Mouse (Mus musculus): ENCODE measurements around the gene Cd300lb. TPM values are rescaled to one million over a fixed set of nuclear protein-coding genes. Genes with fewer than 3 reads are reported as not detected.

Cd300lb gene
- total RNA-seq (2012; rRNA removed), result not detected in 2 replicates
- not detected in 2 replicates for total RNA-seq (2014; rRNA removed)
- polyA plus RNA-seq (2012; ENCODE audit: insufficient read length, low read depth), result not detected in 2 replicates

GRCm38 (mm10) chr11:114934144-114934543, at the start of gene Cd300lb:
Gene Cd300lb, minus strand, starts transcription at chr11:114934386.
- TF ChIP-seq RCOR1 (conservative IDR thresholded peaks at IDR 0.05; ENCODE audit: low read depth, low read length) (no peak), PAX5 (IDR thresholded peaks at IDR 0.05; ENCODE audit: low read length) (no peak), CTCF (conservative IDR thresholded peaks at IDR 0.05 in 1 of 2, IDR thresholded peaks at IDR 0.05 in 1 of 2; ENCODE audit: low read depth in 2 of 2, low read length in 2 of 2) (no peak), ETS1 (conservative IDR thresholded peaks at IDR 0.05; ENCODE audit: low read depth, low read length) (no peak), MAX (IDR thresholded peaks at IDR 0.05; ENCODE audit: low read length) (no peak), ZC3H11A (IDR thresholded peaks at IDR 0.05; ENCODE audit: low read depth, low read length) (no peak), JUN (IDR thresholded peaks at IDR 0.05; ENCODE audit: insufficient read depth, low read depth, low read length) (no peak), CHD2 (IDR thresholded peaks at IDR 0.05; ENCODE audit: low read length) (no peak), KAT2A (IDR thresholded peaks at IDR 0.05; ENCODE audit: insufficient replicate concordance, low read length) (no peak), USF2 (conservative IDR thresholded peaks at IDR 0.05; ENCODE audit: low read depth, low read length) (no peak), ZMIZ1 (IDR thresholded peaks at IDR 0.05; ENCODE audit: low read depth, low read length) (no peak), NRF1 (IDR thresholded peaks at IDR 0.05; ENCODE audit: low read depth, low read length) (no peak), POLR2A (IDR thresholded peaks at IDR 0.05; ENCODE audit: low read depth, low read length) (no peak), MXI1 (IDR thresholded peaks at IDR 0.05; ENCODE audit: low read depth, low read length) (no peak), MAZ (IDR thresholded peaks at IDR 0.05; ENCODE audit: low read depth, low read length) (no peak), CHD1 (IDR thresholded peaks at IDR 0.05; ENCODE audit: low read depth, low read length) (no peak), SIN3A (IDR thresholded peaks at IDR 0.05; ENCODE audit: low read length) (no peak), MAFK (IDR thresholded peaks at IDR 0.05; ENCODE audit: insufficient replicate concordance, low read length) (no peak)
- Histone ChIP-seq H3K4me3 (replicated peaks in 1 of 3; ENCODE audit: low read depth in 2 of 3, low read length in 2 of 3, poor library complexity in 1 of 3) (no peak within 1 kb of the TSS), H3K79me2 (replicated peaks; ENCODE audit: control insufficient read depth, extremely low read depth, insufficient read depth, poor library complexity, severe bottlenecking) (no peaks in the 10 kb centered on the region), H3K36me3 (replicated peaks in 1 of 2; ENCODE audit: control insufficient read depth in 1 of 2, insufficient read depth in 1 of 2, low read length in 1 of 2) (no peaks in the 10 kb centered on the region), H3K27me3 (replicated peaks) (peaks cover 73% of the 10 kb centered on the region), H3K9me3 (replicated peaks; ENCODE audit: low read length) (peaks cover 4% of the 10 kb centered on the region), H3K4me2 (ENCODE audit: insufficient read depth, low read depth, poor library complexity, severe bottlenecking) (no peak within 1 kb of the TSS), H3K9ac (ENCODE audit: insufficient read depth, low read depth) (no peak within 1 kb of the TSS), H3K27ac (ENCODE audit: insufficient read depth, low read depth) (no peak within 1 kb of the TSS), H3K4me1 (ENCODE audit: control insufficient read depth in 1 of 2, insufficient read depth in 2 of 2) (no peaks in the 10 kb centered on the region)
- in situ Hi-C loops (cut with MboI; ENCODE audit: low pct_ligation_motif_present, low pct_unique_long_range_greater_than_20kb, low sequenced_read_pairs), result no loop called here
- no peak for DNase-seq (ENCODE audit: extremely low read depth)
- dilution Hi-C loops (cut with MboI; ENCODE audit: extremely low pct_ligation_motif_present, extremely low pct_unique_long_range_greater_than_20kb, low sequenced_read_pairs), result no loop called here

GRCm38 (mm10) chr11:114981866-114982265, 47.7 kb upstream of the Cd300lb start:
- Histone ChIP-seq H3K9me3 (replicated peaks; ENCODE audit: low read length) (peaks cover 15% of the 10 kb centered on the region), H3K4me1 (ENCODE audit: control insufficient read depth in 1 of 2, insufficient read depth in 2 of 2) (no peaks in the 10 kb centered on the region), H3K27me3 (replicated peaks) (peaks cover 48% of the 10 kb centered on the region), H3K4me3 (replicated peaks in 1 of 3; ENCODE audit: low read depth in 2 of 3, low read length in 2 of 3, poor library complexity in 1 of 3) (no peak overlapping the region), H3K9ac (ENCODE audit: insufficient read depth, low read depth) (no peak overlapping the region), H3K4me2 (ENCODE audit: insufficient read depth, low read depth, poor library complexity, severe bottlenecking) (no peak overlapping the region), H3K36me3 (replicated peaks in 1 of 2; ENCODE audit: control insufficient read depth in 1 of 2, insufficient read depth in 1 of 2, low read length in 1 of 2) (no peaks in the 10 kb centered on the region), H3K27ac (ENCODE audit: insufficient read depth, low read depth) (no peak overlapping the region), H3K79me2 (replicated peaks; ENCODE audit: control insufficient read depth, extremely low read depth, insufficient read depth, poor library complexity, severe bottlenecking) (no peaks in the 10 kb centered on the region)
- in situ Hi-C loops (cut with MboI; ENCODE audit: low pct_ligation_motif_present, low pct_unique_long_range_greater_than_20kb, low sequenced_read_pairs), result no loop called here
- DNase-seq (ENCODE audit: extremely low read depth), result no peak
- dilution Hi-C loops (cut with MboI; ENCODE audit: extremely low pct_ligation_motif_present, extremely low pct_unique_long_range_greater_than_20kb, low sequenced_read_pairs), result no loop called here
- TF ChIP-seq ELF1 (IDR thresholded peaks at IDR 0.05; ENCODE audit: low read depth, low read length) (no peak), BHLHE40 (IDR thresholded peaks at IDR 0.05; ENCODE audit: low read depth, low read length) (no peak), MAX (IDR thresholded peaks at IDR 0.05; ENCODE audit: low read length) (no peak), TCF12 (IDR thresholded peaks at IDR 0.05; ENCODE audit: low read depth, low read length) (no peak), PAX5 (IDR thresholded peaks at IDR 0.05; ENCODE audit: low read length) (no peak), USF1 (IDR thresholded peaks at IDR 0.05; ENCODE audit: low read depth, low read length) (no peak), JUN (IDR thresholded peaks at IDR 0.05; ENCODE audit: insufficient read depth, low read depth, low read length) (no peak), CHD1 (IDR thresholded peaks at IDR 0.05; ENCODE audit: low read depth, low read length) (no peak), CTCF (conservative IDR thresholded peaks at IDR 0.05 in 1 of 2, IDR thresholded peaks at IDR 0.05 in 1 of 2; ENCODE audit: low read depth in 2 of 2, low read length in 2 of 2) (no peak), ZNF384 (IDR thresholded peaks at IDR 0.05; ENCODE audit: low read depth, low read length) (no peak), TBP (conservative IDR thresholded peaks at IDR 0.05; ENCODE audit: low read depth, low read length) (no peak), MYC (IDR thresholded peaks at IDR 0.05; ENCODE audit: low read depth, low read length) (no peak), NELFE (IDR thresholded peaks at IDR 0.05; ENCODE audit: low read depth, low read length) (no peak), JUND (conservative IDR thresholded peaks at IDR 0.05; ENCODE audit: low read depth, low read length) (no peak), HCFC1 (IDR thresholded peaks at IDR 0.05; ENCODE audit: low read depth, low read length) (no peak), CHD2 (IDR thresholded peaks at IDR 0.05; ENCODE audit: low read length) (no peak), ZKSCAN1 (IDR thresholded peaks at IDR 0.05; ENCODE audit: borderline replicate concordance, low read depth, low read length) (no peak)

Measured in CH12.LX (cell line).